Mouse (Mus musculus): ENCODE measurements around the gene Gabarapl1. TPM values are rescaled to one million over a fixed set of nuclear protein-coding genes. Genes with fewer than 3 reads are reported as not detected.
A peak's percentile ranks its signal among the peaks of the same experiment; 100 is the strongest.

Gabarapl1 gene
- polyA plus RNA-seq, 1 experiment from 2014 or later: 56.6 TPM

- Histone ChIP-seq H3K9ac (no peak overlapping the region), H3K27me3 (no peaks in the 10 kb centered on the region), H3K9me3 (no peaks in the 10 kb centered on the region), H3K4me3 (no peak overlapping the region), H3K27ac (no peak overlapping the region), H3K4me2 (replicated peaks) (no peak overlapping the region), H3K4me1 (0 out of 2 replicates have a peak, but pooled peaks cover 6% of the 10 kb centered on the region), H3K36me3 (no peaks in the 10 kb centered on the region)
- 85% methylated on average over 3 of the region's 3 CpGs for WGBS
- ATAC-seq (ENCODE audit: insufficient number of reproducible peaks, insufficient read depth, low FRiP score, low TSS enrichment): no peak
Measured at GRCm38 (mm10) chr6:129515068-129515467, 17.9 kb upstream of the Gabarapl1 start.

GRCm38 (mm10) chr6:129516388-129516787, 16.6 kb upstream of the Gabarapl1 start:
- Histone ChIP-seq H3K4me2 (replicated peaks) (no peak overlapping the region), H3K27ac (no peak overlapping the region), H3K9me3 (no peaks in the 10 kb centered on the region), H3K27me3 (no peaks in the 10 kb centered on the region), H3K36me3 (no peaks in the 10 kb centered on the region), H3K4me1 (0 out of 2 replicates have a peak, but pooled peaks cover 6% of the 10 kb centered on the region), H3K4me3 (no peak overlapping the region), H3K9ac (no peak overlapping the region)
- ATAC-seq (ENCODE audit: insufficient number of reproducible peaks, insufficient read depth, low FRiP score, low TSS enrichment): no peak
- WGBS: 89% methylated on average over 10 of the region's 10 CpGs

DNA sequence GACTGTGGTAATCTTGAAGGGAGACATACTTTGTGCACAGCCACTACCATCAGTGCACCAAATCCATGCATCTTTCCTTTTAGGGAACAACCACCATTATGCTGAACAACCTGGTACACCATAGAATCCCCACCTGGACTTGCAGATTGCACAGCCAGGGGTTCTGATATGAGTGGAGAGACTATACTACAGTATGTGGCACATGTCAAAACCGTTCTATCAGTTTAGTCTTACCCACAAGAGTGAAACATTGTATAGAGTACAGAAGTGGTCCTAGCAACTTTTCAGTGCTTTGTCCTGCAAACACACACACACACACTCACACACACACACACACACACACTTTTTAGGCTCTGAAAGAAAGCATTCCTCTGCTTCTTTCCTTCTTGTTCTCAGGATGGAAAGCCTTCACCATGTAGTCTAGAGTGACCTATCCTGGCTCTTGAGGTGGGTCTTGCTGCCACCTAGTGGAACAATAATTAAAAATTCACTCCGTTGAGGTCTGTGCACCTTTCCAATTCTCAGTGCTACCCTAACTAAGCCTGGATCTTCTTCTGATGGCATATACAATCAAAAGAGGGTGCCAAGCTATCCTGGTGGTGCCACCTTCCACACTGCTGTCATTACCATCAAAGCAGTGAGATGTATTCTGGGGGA, 15.1 kb upstream of the Gabarapl1 start:
- Histone ChIP-seq H3K4me2 (replicated peaks) (no peak overlapping the region), H3K27me3 (no peaks in the 10 kb centered on the region), H3K9me3 (no peaks in the 10 kb centered on the region), H3K27ac (no peak overlapping the region), H3K36me3 (no peaks in the 10 kb centered on the region), H3K4me3 (no peak overlapping the region), H3K4me1 (0 out of 2 replicates have a peak, but pooled peaks cover 6% of the 10 kb centered on the region), H3K9ac (no peak overlapping the region)
- WGBS: 47% methylated on average over 2 of the region's 2 CpGs
- ATAC-seq (ENCODE audit: insufficient number of reproducible peaks, insufficient read depth, low FRiP score, low TSS enrichment): peak; percentile 75

GRCm38 (mm10) chr6:129526069-129526468, 6.9 kb upstream of the Gabarapl1 start:
- no peak overlapping the region for H3K4me2 ChIP-seq (replicated peaks)
- H3K9me3 ChIP-seq: no peaks in the 10 kb centered on the region
- H3K36me3 ChIP-seq: no peaks in the 10 kb centered on the region
- H3K9ac ChIP-seq: no peak overlapping the region
- H3K27me3 ChIP-seq: no peaks in the 10 kb centered on the region
- no peak for ATAC-seq (ENCODE audit: insufficient number of reproducible peaks, insufficient read depth, low FRiP score, low TSS enrichment)
- no peak overlapping the region for H3K27ac ChIP-seq
- no peaks in the 10 kb centered on the region for H3K4me1 ChIP-seq
- no peak overlapping the region for H3K4me3 ChIP-seq

DNA sequence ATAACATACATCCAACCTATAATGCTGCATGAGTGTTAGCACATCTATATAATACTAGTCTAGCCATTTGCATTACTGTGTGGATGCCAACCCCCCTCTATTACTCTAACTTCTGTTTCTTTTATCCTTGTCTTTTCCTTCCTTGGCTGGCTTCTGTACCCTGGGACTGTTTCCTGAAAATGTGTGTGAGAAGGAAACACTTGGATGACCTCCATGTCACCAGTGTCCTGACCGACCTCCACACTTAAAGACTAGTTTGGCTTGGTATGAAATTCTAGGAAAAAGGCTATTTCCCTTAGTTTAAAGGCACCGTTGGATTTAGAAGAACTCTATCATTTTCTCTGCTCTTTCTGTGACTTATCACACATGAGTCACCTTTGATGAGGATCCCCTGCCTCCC, 5.5 kb upstream of the Gabarapl1 start:
- no peak for ATAC-seq (ENCODE audit: insufficient number of reproducible peaks, insufficient read depth, low FRiP score, low TSS enrichment)
- Histone ChIP-seq H3K27me3 (no peaks in the 10 kb centered on the region), H3K9ac (no peak overlapping the region), H3K36me3 (no peaks in the 10 kb centered on the region), H3K9me3 (no peaks in the 10 kb centered on the region), H3K4me3 (no peak overlapping the region), H3K4me2 (replicated peaks) (no peak overlapping the region), H3K4me1 (peaks cover under 1% of the 10 kb centered on the region; the same call in 1 of the 2 replicates), H3K27ac (no peak overlapping the region)
- 73% methylated on average over 2 of the region's 2 CpGs for WGBS

GRCm38 (mm10) chr6:129529605-129530004, 3.4 kb upstream of the Gabarapl1 start:
- Histone ChIP-seq H3K36me3 (no peaks in the 10 kb centered on the region), H3K27me3 (no peaks in the 10 kb centered on the region), H3K9me3 (no peaks in the 10 kb centered on the region), H3K27ac (no peak overlapping the region), H3K4me3 (no peak overlapping the region), H3K4me2 (replicated peaks) (no peak overlapping the region), H3K9ac (no peak overlapping the region), H3K4me1 (peaks cover 5% of the 10 kb centered on the region; the same call in 1 of the 2 replicates)
- no peak for ATAC-seq (ENCODE audit: insufficient number of reproducible peaks, insufficient read depth, low FRiP score, low TSS enrichment)
- 76% methylated on average over 1 of the region's 1 CpGs for WGBS

DNA sequence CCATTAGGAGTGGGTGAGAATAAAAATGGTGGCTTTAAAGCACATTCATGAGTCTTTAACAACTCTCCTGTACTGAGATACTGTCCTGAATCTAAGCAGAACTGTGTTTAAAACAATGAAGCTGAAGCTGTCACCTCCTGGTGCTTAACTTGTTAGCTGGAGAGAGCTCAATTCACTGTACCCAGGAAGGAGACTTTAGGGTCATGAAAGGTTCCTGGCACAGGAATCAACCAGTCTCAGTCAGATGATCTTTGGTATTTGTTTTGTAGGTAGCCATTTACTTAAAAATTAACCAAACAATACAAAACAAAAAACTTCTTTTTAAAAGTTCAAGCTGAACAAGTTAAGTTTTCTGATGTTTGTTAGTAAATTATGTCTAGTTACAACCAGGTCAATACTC, 2.7 kb upstream of the Gabarapl1 start:
- Histone ChIP-seq H3K27me3 (no peaks in the 10 kb centered on the region), H3K9me3 (no peaks in the 10 kb centered on the region), H3K4me1 (peaks cover 9% of the 10 kb centered on the region; the same call in 1 of the 2 replicates), H3K4me3 (no peak overlapping the region), H3K4me2 (replicated peaks) (no peak overlapping the region), H3K9ac (no peak overlapping the region), H3K36me3 (no peaks in the 10 kb centered on the region), H3K27ac (no peak overlapping the region)
- no peak for ATAC-seq (ENCODE audit: insufficient number of reproducible peaks, insufficient read depth, low FRiP score, low TSS enrichment)

- peak overlapping the region; percentile 66; the same call in 1 of the 2 replicates for H3K9ac ChIP-seq
- H3K27ac ChIP-seq: no peak overlapping the region
- ATAC-seq (ENCODE audit: insufficient number of reproducible peaks, insufficient read depth, low FRiP score, low TSS enrichment): no peak
Measured at GRCm38 (mm10) chr6:129532556-129532941, 411 bp upstream of the Gabarapl1 start.

DNA sequence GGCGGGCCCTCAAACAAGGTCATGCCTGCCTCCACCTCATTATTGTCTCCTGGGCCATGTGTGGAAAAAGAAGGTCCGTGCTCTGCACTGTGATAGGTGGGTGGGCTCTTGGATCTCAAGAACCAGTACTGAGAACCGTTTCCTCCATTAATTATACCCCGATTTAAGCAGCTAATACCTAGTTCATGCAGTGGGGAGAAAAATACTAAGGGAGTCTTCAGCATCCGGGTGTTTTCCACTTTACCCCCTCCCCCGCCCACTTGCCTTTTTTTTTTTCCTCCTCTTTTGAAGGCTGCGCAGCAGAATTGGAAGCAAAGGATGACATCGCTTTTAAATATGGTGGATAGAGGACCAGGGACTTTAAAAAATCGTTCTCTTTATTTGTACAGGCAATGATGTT, 1.1 kb downstream of the Gabarapl1 start:
- ATAC-seq (ENCODE audit: insufficient number of reproducible peaks, insufficient read depth, low FRiP score, low TSS enrichment): no peak
- WGBS: 24% methylated on average over 9 of the region's 9 CpGs

More at GRCm38 (mm10) chr6:129532556-129532941, 411 bp upstream of the Gabarapl1 start:
- Histone ChIP-seq H3K27me3 (no peaks in the 10 kb centered on the region), H3K4me2 (replicated peaks) (peak overlapping the region; percentile 76), H3K4me3 (peak overlapping the region; percentile 85), H3K36me3 (no peaks in the 10 kb centered on the region), H3K9me3 (no peaks in the 10 kb centered on the region), H3K4me1 (peaks cover 9% of the 10 kb centered on the region; the same call in 1 of the 2 replicates)
- WGBS: 35% methylated on average over 7 of the region's 7 CpGs

GRCm38 (mm10) chr6:129534627-129535190, 1.7 kb downstream of the Gabarapl1 start:
- Histone ChIP-seq H3K4me1 (peaks cover 9% of the 10 kb centered on the region; the same call in 1 of the 2 replicates), H3K36me3 (peaks cover 14% of the 10 kb centered on the region), H3K27ac (no peak overlapping the region), H3K9me3 (no peaks in the 10 kb centered on the region), H3K4me3 (peak overlapping the region; percentile 85), H3K27me3 (no peaks in the 10 kb centered on the region), H3K9ac (no peak overlapping the region; the same call in 1 of the 2 replicates), H3K4me2 (replicated peaks) (peak overlapping the region; percentile 76)
- WGBS: 65% methylated on average over 4 of the region's 4 CpGs
- no peak for ATAC-seq (ENCODE audit: insufficient number of reproducible peaks, insufficient read depth, low FRiP score, low TSS enrichment)

More for the DNA sequence above, 1.1 kb downstream of the Gabarapl1 start:
- peak overlapping the region; percentile 66 for H3K9ac ChIP-seq
- H3K4me3 ChIP-seq: peak overlapping the region; percentile 85
- peaks cover 9% of the 10 kb centered on the region; the same call in 1 of the 2 replicates for H3K4me1 ChIP-seq
- peak overlapping the region; percentile 76 for H3K4me2 ChIP-seq (replicated peaks)
- no peak overlapping the region for H3K27ac ChIP-seq
- no peaks in the 10 kb centered on the region for H3K9me3 ChIP-seq
- peaks cover 8% of the 10 kb centered on the region for H3K36me3 ChIP-seq
- H3K27me3 ChIP-seq: no peaks in the 10 kb centered on the region

GRCm38 (mm10) chr6:129535723-129536122, 2.8 kb downstream of the Gabarapl1 start:
- Histone ChIP-seq H3K27ac (no peak overlapping the region), H3K36me3 (peaks cover 24% of the 10 kb centered on the region), H3K27me3 (no peaks in the 10 kb centered on the region), H3K9ac (no peak overlapping the region), H3K4me3 (no peak overlapping the region), H3K4me2 (replicated peaks) (no peak overlapping the region), H3K9me3 (no peaks in the 10 kb centered on the region), H3K4me1 (peaks cover 9% of the 10 kb centered on the region; the same call in 1 of the 2 replicates)
- 83% methylated on average over 4 of the region's 4 CpGs for WGBS
- ATAC-seq (ENCODE audit: insufficient number of reproducible peaks, insufficient read depth, low FRiP score, low TSS enrichment): no peak

- no peaks in the 10 kb centered on the region for H3K9me3 ChIP-seq
- peaks cover 6% of the 10 kb centered on the region; the same call in 1 of the 2 replicates for H3K4me1 ChIP-seq
- H3K27me3 ChIP-seq: no peaks in the 10 kb centered on the region
- H3K4me3 ChIP-seq: no peak overlapping the region
- H3K27ac ChIP-seq: no peak overlapping the region
- ATAC-seq (ENCODE audit: insufficient number of reproducible peaks, insufficient read depth, low FRiP score, low TSS enrichment): no peak
- WGBS: 79% methylated on average over 6 of the region's 6 CpGs
- no peak overlapping the region for H3K9ac ChIP-seq
- no peak overlapping the region for H3K4me2 ChIP-seq (replicated peaks)
- peaks cover 36% of the 10 kb centered on the region for H3K36me3 ChIP-seq
Measured at GRCm38 (mm10) chr6:129538555-129538954, 5.6 kb downstream of the Gabarapl1 start.
